Mouse (Mus musculus) megakaryocyte, embryonic 14.5 days (primary cell): ENCODE results near the gene Foxg1. TPM values are rescaled to one million over a fixed set of nuclear protein-coding genes. Genes with fewer than 3 reads are reported as not detected.

Experiments
- H3K27me3 ChIP-seq: replicated peaks from 2 replicates; pipeline ENCODE3; 2012; ENCODE audit warnings: inconsistent platforms
- H3K36me3 ChIP-seq: replicated peaks from 2 replicates; pipeline ENCODE3; 2012; ENCODE audit warnings: low read length, inconsistent platforms, mixed read lengths
- H3K4me1 ChIP-seq: 2 replicates; pipeline ENCODE4 v1.6.1; 2012; ENCODE audit warnings: inconsistent platforms
- H3K4me3 ChIP-seq: replicated peaks from 2 replicates; pipeline ENCODE3; 2012; ENCODE audit warnings: moderate library complexity, mild to moderate bottlenecking, inconsistent platforms
- H3K9me3 ChIP-seq: 2 replicates; pipeline ENCODE4 v1.6.1; 2012; ENCODE audit warnings: inconsistent platforms
- FLI1 ChIP-seq: IDR thresholded peaks from 2 replicates; pipeline ENCODE4 v1.6.1; 2012; ENCODE audit warnings: low read length, inconsistent platforms, mixed read lengths
- GATA1 ChIP-seq: IDR thresholded peaks from 3 replicates; pipeline ENCODE4 v1.6.1; 2012; ENCODE audit warnings: mixed read lengths, low read length, inconsistent platforms, borderline replicate concordance
- polyA plus RNA-seq: library from polyadenylated mRNA; stranded (reverse); fragments of >175 nt; gene quantifications from 2 replicates; pipeline ENCODE4 v1.2.3, GENCODE M21; 2012; ENCODE audit warnings: low replicate concordance; ENCODE audit not compliant: insufficient read depth

Gene Foxg1
- polyA plus RNA-seq, 1 experiment: not detected

DNA sequence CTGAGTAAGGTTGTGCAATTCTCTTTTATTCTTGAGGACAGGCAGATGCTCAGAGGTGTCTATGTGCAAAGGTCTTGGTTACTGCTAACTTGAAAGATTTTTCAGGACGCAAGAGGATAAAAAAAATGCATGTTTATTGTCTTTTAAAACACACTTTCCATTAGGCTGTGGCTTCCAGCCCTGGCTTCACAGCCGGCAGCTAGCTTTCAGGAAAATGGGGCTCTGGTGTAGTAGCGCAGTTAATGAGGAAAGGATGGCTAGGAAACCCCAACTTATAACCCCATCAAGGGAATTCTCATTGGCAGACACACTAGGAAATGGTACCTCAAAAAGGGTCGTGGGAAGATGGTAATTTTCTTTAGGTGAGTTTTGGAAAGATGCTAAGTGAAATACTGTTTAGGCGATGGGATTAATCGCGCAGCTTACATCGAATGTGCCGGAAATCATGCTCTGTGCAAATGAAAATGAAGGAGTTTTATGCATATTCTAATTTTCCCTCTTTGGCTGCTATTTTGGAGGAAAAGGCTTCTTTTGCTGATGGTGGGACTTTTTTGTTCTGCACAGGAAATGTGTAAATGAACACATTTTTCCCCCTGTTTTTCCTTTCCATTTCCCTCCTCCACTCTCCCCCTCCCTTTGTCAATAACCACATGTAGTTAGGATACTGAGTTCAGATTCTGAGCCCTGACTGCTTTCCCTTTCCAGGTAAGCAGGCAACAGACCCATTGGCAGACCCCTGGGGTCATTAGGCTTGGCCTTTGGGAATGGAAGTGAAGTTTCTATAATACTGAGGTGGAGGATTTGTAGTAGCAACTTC, 17.8 kb downstream of the Foxg1 start:
- Histone ChIP-seq H3K4me3 (no peak overlapping the region), H3K4me1 (peaks cover 11% of the 10 kb centered on the region), H3K36me3 (no peaks in the 10 kb centered on the region), H3K9me3 (no peaks in the 10 kb centered on the region), H3K27me3 (peaks cover 35% of the 10 kb centered on the region)
- TF ChIP-seq GATA1 (no peak), FLI1 (no peak)

- H3K27me3 ChIP-seq: peaks cover 34% of the 10 kb centered on the region
- H3K4me3 ChIP-seq: peak overlapping the region; percentile 42
- TF ChIP-seq FLI1 (no peak), GATA1 (no peak)
- H3K4me1 ChIP-seq: peaks cover 11% of the 10 kb centered on the region
- H3K9me3 ChIP-seq: no peaks in the 10 kb centered on the region
- no peaks in the 10 kb centered on the region for H3K36me3 ChIP-seq
Observed at GRCm38 (mm10) chr12:49400853-49401118, 18.3 kb downstream of the Foxg1 start.

GRCm38 (mm10) chr12:49401119-49401795, 18.8 kb downstream of the Foxg1 start:
- peaks cover 11% of the 10 kb centered on the region for H3K4me1 ChIP-seq
- H3K4me3 ChIP-seq: peak overlapping the region; percentile 76
- no peaks in the 10 kb centered on the region for H3K36me3 ChIP-seq
- no peaks in the 10 kb centered on the region for H3K9me3 ChIP-seq
- TF ChIP-seq FLI1 (no peak), GATA1 (no peak)
- peaks cover 34% of the 10 kb centered on the region for H3K27me3 ChIP-seq

- H3K4me3 ChIP-seq: peak overlapping the region; percentile 76
Observed at GRCm38 (mm10) chr12:49401796-49402130, 19.3 kb downstream of the Foxg1 start.

GRCm38 (mm10) chr12:49409833-49410232, 27.4 kb downstream of the Foxg1 start:
- Histone ChIP-seq H3K4me1 (no peaks in the 10 kb centered on the region), H3K27me3 (no peaks in the 10 kb centered on the region), H3K36me3 (no peaks in the 10 kb centered on the region), H3K4me3 (no peak overlapping the region), H3K9me3 (no peaks in the 10 kb centered on the region)
- TF ChIP-seq GATA1: no peak
- TF ChIP-seq FLI1: no peak

More at GRCm38 (mm10) chr12:49401796-49402130, 19.3 kb downstream of the Foxg1 start:
- Histone ChIP-seq H3K4me1 (peaks cover 11% of the 10 kb centered on the region), H3K36me3 (no peaks in the 10 kb centered on the region), H3K9me3 (no peaks in the 10 kb centered on the region), H3K27me3 (peaks cover 32% of the 10 kb centered on the region)
- TF ChIP-seq GATA1 (no peak), FLI1 (no peak)

GRCm38 (mm10) chr12:49417963-49418362, 35.5 kb downstream of the Foxg1 start:
- Histone ChIP-seq H3K9me3 (no peaks in the 10 kb centered on the region), H3K4me1 (no peaks in the 10 kb centered on the region), H3K4me3 (no peak overlapping the region), H3K36me3 (no peaks in the 10 kb centered on the region), H3K27me3 (no peaks in the 10 kb centered on the region)
- no peak for TF ChIP-seq GATA1
- no peak for TF ChIP-seq FLI1

Other genes starting within 250 kb of the Foxg1 start
- not detected in 2 replicates for gene Gm43517, start 2.5 kb downstream of the Foxg1 start, polyA plus RNA-seq